Mouse (Mus musculus) CH12.LX (cell line): ENCODE results near the gene Zfp90.

ENCODE experiments used
- CHD2 ChIP-seq: IDR thresholded peaks from 2 replicates; pipeline ENCODE4 v1.6.1; 2011; ENCODE audit warnings: low read length, improper control_type of control experiment
- CTCF ChIP-seq, 2 experiments: IDR thresholded peaks in 1 of 2; conservative IDR thresholded peaks in 1 of 2; 2 replicates each; pipeline ENCODE4 v1.5.1; 2011 to 2012; ENCODE audit warnings: low read depth in 2 of 2, low read length in 2 of 2, improper control_type of control experiment in 1 of 2, inconsistent platforms in 1 of 2, mild to moderate bottlenecking in 1 of 2, moderate library complexity in 1 of 2
- MAX ChIP-seq: IDR thresholded peaks from 2 replicates; pipeline ENCODE4 v1.6.1; 2011; ENCODE audit warnings: low read length, improper control_type of control experiment
- POLR2A ChIP-seq: IDR thresholded peaks from 2 replicates; pipeline ENCODE4 v1.6.1; 2011; ENCODE audit warnings: low read depth, mild to moderate bottlenecking, improper control_type of control experiment, low read length
- SIN3A ChIP-seq: IDR thresholded peaks from 2 replicates; pipeline ENCODE4 v1.6.1; 2012; ENCODE audit warnings: low read length, improper control_type of control experiment, inconsistent platforms
- ZKSCAN1 ChIP-seq: IDR thresholded peaks from 2 replicates; pipeline ENCODE4 v1.6.1; 2012; ENCODE audit warnings: low read depth, inconsistent platforms, low read length, improper control_type of control experiment, borderline replicate concordance
- ZMIZ1 ChIP-seq: IDR thresholded peaks from 2 replicates; pipeline ENCODE4 v1.6.1; 2012; ENCODE audit warnings: low read depth, mild to moderate bottlenecking, inconsistent platforms, low read length, improper control_type of control experiment

- peak; percentile 91 to 96 for TF ChIP-seq CTCF (conservative IDR thresholded peaks at IDR 0.05 in 1 of 2, IDR thresholded peaks at IDR 0.05 in 1 of 2; ENCODE audit: low read depth in 2 of 2, low read length in 2 of 2)
- TF ChIP-seq CHD2: no peak
- no peak for TF ChIP-seq SIN3A
- TF ChIP-seq POLR2A: no peak
- TF ChIP-seq MAX: no peak
- TF ChIP-seq ZMIZ1: no peak
- TF ChIP-seq ZKSCAN1: no peak
Measured at GRCm38 (mm10) chr8:106432954-106433570, 17.9 kb downstream of the Zfp90 start.
